Mouse (Mus musculus) CH12.LX (cell line): Measurements from ENCODE around the gene Aoc3. TPM values are rescaled to one million over a fixed set of nuclear protein-coding genes. Genes with fewer than 3 reads are reported as not detected.
A peak's percentile ranks its signal among the peaks of the same experiment; 100 is the strongest.

Experiments used
- DNase-seq: peaks from one replicate; pipeline ENCODE4 v3.0.0-alpha.2; 2013; ENCODE audit errors: extremely low read depth
- H3K27ac ChIP-seq: 2 replicates; pipeline ENCODE4 v1.5.1; 2012; ENCODE audit warnings: low read depth, mild to moderate bottlenecking, control low read depth, moderate library complexity; ENCODE audit not compliant: insufficient read depth
- H3K27me3 ChIP-seq: replicated peaks from 2 replicates; pipeline ENCODE3; 2012; ENCODE audit warnings: inconsistent platforms
- H3K36me3 ChIP-seq, 2 experiments: replicated peaks in 1 of 2; 2 replicates each; pipeline versions ENCODE3 to v1.6.1; 2012; ENCODE audit warnings: inconsistent platforms in 1 of 2, low read length in 1 of 2, mild to moderate bottlenecking in 1 of 2, mixed read lengths in 1 of 2, moderate library complexity in 1 of 2; ENCODE audit not compliant: control insufficient read depth in 1 of 2, insufficient read depth in 1 of 2
- H3K4me1 ChIP-seq, 2 experiments: 2 replicates each; pipeline ENCODE4 v1.6.1; 2012; ENCODE audit warnings: inconsistent platforms in 1 of 2, moderate library complexity in 1 of 2; ENCODE audit not compliant: insufficient read depth in 2 of 2, control insufficient read depth in 1 of 2
- H3K4me2 ChIP-seq: 2 replicates; pipeline ENCODE4 v1.6.1; 2012; ENCODE audit warnings: low read depth, mild to moderate bottlenecking, control low read depth; ENCODE audit not compliant: poor library complexity, insufficient read depth, severe bottlenecking
- H3K4me3 ChIP-seq, 3 experiments: fragments of 150-350 bp in 1 of 3; sonication (generic) in 1 of 3; replicated peaks in 1 of 3; 2 replicates each; pipeline versions ENCODE3 to v1.5.1; 2011 to 2012; ENCODE audit warnings: low read depth in 2 of 3, low read length in 2 of 3, mild to moderate bottlenecking in 2 of 3, moderate library complexity in 2 of 3, control low read depth in 1 of 3, improper control_type of control experiment in 1 of 3, inconsistent platforms in 1 of 3, mixed read lengths in 1 of 3; ENCODE audit not compliant: poor library complexity in 1 of 3
- H3K79me2 ChIP-seq: replicated peaks from 2 replicates; pipeline ENCODE4 v1.6.1; 2012; ENCODE audit warnings: mild to moderate bottlenecking, moderate library complexity; ENCODE audit not compliant: control insufficient read depth, poor library complexity, insufficient read depth, severe bottlenecking; ENCODE audit errors: extremely low read depth
- H3K9ac ChIP-seq: 2 replicates; pipeline ENCODE4 v1.6.1; 2012; ENCODE audit warnings: low read depth, mild to moderate bottlenecking, control low read depth, moderate library complexity; ENCODE audit not compliant: insufficient read depth
- H3K9me3 ChIP-seq: replicated peaks from 2 replicates; pipeline ENCODE3; 2012; ENCODE audit warnings: low read length, inconsistent platforms, mixed read lengths
- CTCF ChIP-seq, 2 experiments: IDR thresholded peaks in 1 of 2; conservative IDR thresholded peaks in 1 of 2; 2 replicates each; pipeline ENCODE4 v1.5.1; 2011 to 2012; ENCODE audit warnings: low read depth in 2 of 2, low read length in 2 of 2, improper control_type of control experiment in 1 of 2, inconsistent platforms in 1 of 2, mild to moderate bottlenecking in 1 of 2, moderate library complexity in 1 of 2
- E2F4 ChIP-seq: IDR thresholded peaks from 2 replicates; pipeline ENCODE4 v1.6.1; 2011; ENCODE audit warnings: low read depth, low read length, improper control_type of control experiment; ENCODE audit not compliant: insufficient replicate concordance
- EP300 ChIP-seq: IDR thresholded peaks from 2 replicates; pipeline ENCODE4 v1.6.1; 2011; ENCODE audit warnings: low read length, improper control_type of control experiment
- GABPA ChIP-seq: IDR thresholded peaks from 2 replicates; pipeline ENCODE4 v1.6.1; 2012; ENCODE audit warnings: low read depth, low read length, improper control_type of control experiment, inconsistent platforms; ENCODE audit not compliant: insufficient replicate concordance
- HCFC1 ChIP-seq: IDR thresholded peaks from 2 replicates; pipeline ENCODE4 v1.6.1; 2012; ENCODE audit warnings: low read depth, mild to moderate bottlenecking, inconsistent platforms, low read length, improper control_type of control experiment
- JUN ChIP-seq: IDR thresholded peaks from 2 replicates; pipeline ENCODE4 v1.6.1; 2011; ENCODE audit warnings: low read depth, mild to moderate bottlenecking, low read length, improper control_type of control experiment, moderate library complexity; ENCODE audit not compliant: insufficient read depth
- JUND ChIP-seq: conservative IDR thresholded peaks from 2 replicates; pipeline ENCODE4 v1.6.1; 2011; ENCODE audit warnings: low read depth, low read length, improper control_type of control experiment
- KAT2A ChIP-seq: IDR thresholded peaks from 2 replicates; pipeline ENCODE4 v1.6.1; 2012; ENCODE audit warnings: low read length, improper control_type of control experiment, inconsistent platforms; ENCODE audit not compliant: insufficient replicate concordance
- MAFK ChIP-seq: IDR thresholded peaks from 2 replicates; pipeline ENCODE4 v1.6.1; 2011; ENCODE audit warnings: low read length, improper control_type of control experiment; ENCODE audit not compliant: insufficient replicate concordance
- MAX ChIP-seq: IDR thresholded peaks from 2 replicates; pipeline ENCODE4 v1.6.1; 2011; ENCODE audit warnings: low read length, improper control_type of control experiment
- MEF2A ChIP-seq: IDR thresholded peaks from 2 replicates; pipeline ENCODE4 v1.6.1; 2014; ENCODE audit warnings: low read depth, mild to moderate bottlenecking, inconsistent platforms, low read length, improper control_type of control experiment, borderline replicate concordance
- MXI1 ChIP-seq: IDR thresholded peaks from 2 replicates; pipeline ENCODE4 v1.6.1; 2011; ENCODE audit warnings: mild to moderate bottlenecking, low read depth, low read length, improper control_type of control experiment
- MYC ChIP-seq: IDR thresholded peaks from 2 replicates; pipeline ENCODE4 v1.6.1; 2011; ENCODE audit warnings: low read depth, mild to moderate bottlenecking, improper control_type of control experiment, low read length
- PAX5 ChIP-seq: IDR thresholded peaks from 2 replicates; pipeline ENCODE4 v1.6.1; 2012; ENCODE audit warnings: low read length, inconsistent platforms, mixed read lengths
- POLR2A ChIP-seq: IDR thresholded peaks from 2 replicates; pipeline ENCODE4 v1.6.1; 2011; ENCODE audit warnings: low read depth, mild to moderate bottlenecking, improper control_type of control experiment, low read length
- POLR2AphosphoS2 ChIP-seq: IDR thresholded peaks from 2 replicates; pipeline ENCODE4 v1.6.1; 2011; ENCODE audit warnings: low read depth, low read length, improper control_type of control experiment
- RAD21 ChIP-seq: IDR thresholded peaks from 2 replicates; pipeline ENCODE4 v1.6.1; 2011; ENCODE audit warnings: low read depth, mild to moderate bottlenecking, low read length, improper control_type of control experiment, moderate library complexity
- RCOR1 ChIP-seq: conservative IDR thresholded peaks from 2 replicates; pipeline ENCODE4 v1.6.1; 2012; ENCODE audit warnings: low read depth, mild to moderate bottlenecking, inconsistent platforms, low read length, improper control_type of control experiment
- SIN3A ChIP-seq: IDR thresholded peaks from 2 replicates; pipeline ENCODE4 v1.6.1; 2012; ENCODE audit warnings: low read length, improper control_type of control experiment, inconsistent platforms
- SMC3 ChIP-seq: IDR thresholded peaks from 2 replicates; pipeline ENCODE4 v1.6.1; 2011; ENCODE audit warnings: low read depth, low read length, improper control_type of control experiment
- TBP ChIP-seq: conservative IDR thresholded peaks from 2 replicates; pipeline ENCODE4 v1.6.1; 2011; ENCODE audit warnings: low read depth, low read length, improper control_type of control experiment
- UBTF ChIP-seq: IDR thresholded peaks from 2 replicates; pipeline ENCODE4 v1.6.1; 2012; ENCODE audit warnings: low read depth, mild to moderate bottlenecking, inconsistent platforms, low read length, improper control_type of control experiment, moderate library complexity
- USF1 ChIP-seq: IDR thresholded peaks from 2 replicates; pipeline ENCODE4 v1.6.1; 2014; ENCODE audit warnings: low read depth, mild to moderate bottlenecking, inconsistent platforms, low read length, improper control_type of control experiment
- USF2 ChIP-seq: conservative IDR thresholded peaks from 2 replicates; pipeline ENCODE4 v1.6.1; 2011; ENCODE audit warnings: low read depth, low read length, improper control_type of control experiment
- ZC3H11A ChIP-seq: IDR thresholded peaks from 2 replicates; pipeline ENCODE4 v1.6.1; 2012; ENCODE audit warnings: low read depth, mild to moderate bottlenecking, inconsistent platforms, low read length, improper control_type of control experiment
- ZKSCAN1 ChIP-seq: IDR thresholded peaks from 2 replicates; pipeline ENCODE4 v1.6.1; 2012; ENCODE audit warnings: low read depth, inconsistent platforms, low read length, improper control_type of control experiment, borderline replicate concordance
- ZNF384 ChIP-seq: IDR thresholded peaks from 2 replicates; pipeline ENCODE4 v1.6.1; 2012; ENCODE audit warnings: low read depth, low read length, improper control_type of control experiment, inconsistent platforms
- dilution Hi-C: fragments of 300-500 bp; cut with MboI; formaldehyde crosslinking; loops from 2 replicates; pipeline ENCODE4 v1.14.3; 2020; ENCODE audit warnings: low sequenced_read_pairs; ENCODE audit not compliant: extremely low pct_unique_long_range_greater_than_20kb, extremely low pct_ligation_motif_present
- in situ Hi-C: fragments of 300-500 bp; cut with MboI; formaldehyde crosslinking; loops from 3 replicates; pipeline ENCODE4 v1.14.3; 2019; ENCODE audit warnings: low sequenced_read_pairs, low pct_ligation_motif_present, low pct_unique_long_range_greater_than_20kb, mixed read lengths
- polyA plus RNA-seq: library from polyadenylated mRNA; unstranded; fragments of >175 nt; gene quantifications from 2 replicates; pipeline ENCODE4 v1.2.1, GENCODE M21; 2012; ENCODE audit warnings: low read depth; ENCODE audit not compliant: insufficient read length
- total RNA-seq, 2 experiments: library from RNA; depleted of rRNA; stranded (reverse); fragments of 300-350 nt in 1 of 2; fragments of >200 nt in 1 of 2; gene quantifications; 2 replicates each; pipeline ENCODE4 v1.2.3; 2012 to 2014

The Aoc3 gene
- total and polyA plus RNA-seq, 3 experiments, result 0.25 to 0.99 (median 0.28) TPM

- no peak for DNase-seq
- dilution Hi-C loops, result no loop called here
- no peak overlapping the region for H3K4me3 ChIP-seq
- H3K9me3 ChIP-seq, result peaks cover 4% of the 10 kb centered on the region
- peaks cover 11% of the 10 kb centered on the region for H3K79me2 ChIP-seq
- H3K9ac ChIP-seq, result no peak overlapping the region
- in situ Hi-C loops, result no loop called here
- H3K27ac ChIP-seq, result no peak overlapping the region
- H3K36me3 ChIP-seq, result no peaks in the 10 kb centered on the region
- TF ChIP-seq KAT2A, result no peak
- no peak for TF ChIP-seq HCFC1
- no peak for TF ChIP-seq E2F4
- no peak for TF ChIP-seq MEF2A
- no peak for TF ChIP-seq MAFK
- TF ChIP-seq SIN3A, result no peak
- no peak for TF ChIP-seq SMC3
- no peak for TF ChIP-seq RCOR1
- TF ChIP-seq RAD21, result no peak
- no peak for TF ChIP-seq POLR2A
- no peak for TF ChIP-seq JUN
- TF ChIP-seq USF1, result no peak
- TF ChIP-seq MAX, result no peak
- no peak for TF ChIP-seq UBTF
- TF ChIP-seq JUND, result no peak
- peaks cover 0 to 7% of the 10 kb centered on the region in 2 experiments; a peak in 1 of 4 replicates for H3K4me1 ChIP-seq
- H3K4me2 ChIP-seq, result no peak overlapping the region
- peaks cover 5% of the 10 kb centered on the region for H3K27me3 ChIP-seq
Measured at GRCm38 (mm10) chr11:101312150-101312549, 18.3 kb upstream of the Aoc3 start.

DNA sequence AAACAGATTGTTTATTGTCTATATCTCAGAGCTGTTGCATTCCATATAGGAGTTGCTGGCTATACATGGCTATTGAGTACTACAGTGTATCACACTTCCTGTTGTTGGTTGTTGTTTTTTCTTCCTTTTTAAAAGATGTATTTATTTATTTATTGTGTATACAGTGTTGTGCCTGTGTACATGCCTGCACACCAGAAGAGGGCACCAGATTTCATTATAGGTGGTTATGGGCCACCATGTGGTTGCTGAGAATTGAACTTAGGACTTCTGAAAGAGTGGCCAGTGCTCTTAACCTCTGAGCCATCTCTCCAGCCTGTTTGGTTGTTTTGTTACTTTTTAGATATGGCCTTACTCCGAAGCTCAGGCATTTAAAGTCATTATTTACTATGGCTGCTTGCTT is 15.8 kb upstream of the Aoc3 start:
- H3K36me3 ChIP-seq, result peaks cover 16 to 22% of the 10 kb centered on the region in 2 experiments
- H3K27me3 ChIP-seq, result peaks cover under 1% of the 10 kb centered on the region
- in situ Hi-C loops, result no loop called here
- peaks cover 34% of the 10 kb centered on the region for H3K79me2 ChIP-seq
- TF ChIP-seq TBP, result no peak
- peak in 1 of 2 experiments; percentile 66; a peak in 2 of 4 replicates for TF ChIP-seq CTCF (conservative IDR thresholded peaks at IDR 0.05 in 1 of 2, IDR thresholded peaks at IDR 0.05 in 1 of 2; ENCODE audit: low read depth in 2 of 2, low read length in 2 of 2)
- TF ChIP-seq MXI1, result no peak
- TF ChIP-seq ZKSCAN1, result no peak
- no peak for TF ChIP-seq MAX
- no peak for TF ChIP-seq PAX5
- peak; percentile 65; the same call in 1 of the 2 replicates for TF ChIP-seq MYC
- no peak for TF ChIP-seq ZC3H11A
- TF ChIP-seq MAFK, result no peak
- no peak for TF ChIP-seq SIN3A
- TF ChIP-seq JUN, result no peak
- TF ChIP-seq RAD21, result peak; percentile 4
- no peak for TF ChIP-seq RCOR1
- TF ChIP-seq MEF2A, result no peak
- TF ChIP-seq POLR2A, result no peak
- TF ChIP-seq USF2, result no peak
- no peak for TF ChIP-seq EP300
- TF ChIP-seq GABPA, result no peak
- TF ChIP-seq E2F4, result no peak
- no peak for TF ChIP-seq ZNF384
- no peak for TF ChIP-seq POLR2AphosphoS2
- TF ChIP-seq, all 38 proteins: peak for 3
- dilution Hi-C loops, result no loop called here
- Histone ChIP-seq H3K27ac (no peak overlapping the region), H3K9me3 (no peaks in the 10 kb centered on the region), H3K4me2 (no peak overlapping the region), H3K9ac (no peak overlapping the region), H3K4me1 (peaks cover 6 to 28% of the 10 kb centered on the region in 2 experiments), H3K4me3 (no peak overlapping the region)
- no peak for DNase-seq
